Mouse (Mus musculus) liver, postnatal 0 days (tissue): ENCODE data around the gene Gp1ba.

Experiments used
- CTCF ChIP-seq: sonication (generic); IDR thresholded peaks from 2 replicates; pipeline ENCODE4 v1.5.1; 2016; ENCODE audit warnings: antibody characterized with exemption, low read depth
- EP300 ChIP-seq: IDR thresholded peaks from 2 replicates; pipeline ENCODE4 v1.6.1; 2016; ENCODE audit warnings: antibody characterized with exemption, low read depth, mild to moderate bottlenecking

DNA sequence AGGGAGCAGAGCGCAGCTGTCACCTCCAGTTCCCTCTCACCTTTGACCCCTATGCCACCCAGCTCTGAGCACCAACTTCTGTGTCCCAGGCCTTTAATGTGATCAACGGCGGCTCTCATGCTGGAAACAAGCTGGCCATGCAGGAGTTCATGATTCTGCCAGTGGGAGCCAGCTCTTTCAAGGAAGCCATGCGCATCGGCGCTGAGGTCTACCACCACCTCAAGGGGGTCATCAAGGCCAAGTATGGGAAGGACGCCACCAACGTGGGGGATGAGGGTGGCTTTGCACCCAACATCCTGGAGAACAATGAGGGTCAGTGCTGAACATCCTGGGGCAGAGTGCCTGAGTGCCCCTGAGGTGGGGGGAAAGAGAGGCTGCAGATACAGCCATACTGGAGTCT is 21.6 kb downstream of the Gp1ba start:
- TF ChIP-seq CTCF (no peak), EP300 (no peak)
